Mouse (Mus musculus): ENCODE results near the gene H2-D1.

DNA sequence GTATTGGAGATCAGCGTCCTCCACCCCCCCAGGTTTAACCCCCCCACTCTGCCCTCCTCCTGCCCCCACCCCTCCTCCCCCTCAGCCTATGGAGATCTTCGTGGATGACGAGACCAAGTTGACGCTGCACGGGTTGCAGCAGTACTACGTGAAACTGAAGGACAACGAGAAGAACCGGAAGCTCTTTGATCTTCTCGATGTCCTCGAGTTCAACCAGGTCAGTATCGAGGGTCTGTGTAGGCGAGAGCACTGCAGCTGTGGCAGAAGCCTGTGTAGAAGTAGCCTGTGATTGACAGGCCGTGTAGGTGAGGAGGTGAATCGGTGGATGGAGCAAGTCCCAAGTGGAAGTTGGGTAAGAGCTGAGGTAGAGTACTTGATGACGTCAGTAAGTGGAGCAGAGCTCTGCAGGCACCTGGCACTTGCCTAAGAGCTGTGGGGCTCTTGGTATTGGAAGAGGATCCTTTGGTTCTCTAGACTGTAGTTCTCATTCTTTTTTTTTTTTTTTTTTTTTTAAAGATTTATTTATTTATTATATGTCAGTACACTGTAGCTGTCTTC is 11.3 kb upstream of the H2-D1 start:
- no peak for TF ChIP-seq CTCF (IDR thresholded peaks at IDR 0.05; ENCODE audit: extremely low read depth, insufficient read depth, low read length)
- no peak for TF ChIP-seq POLR2A (IDR thresholded peaks at IDR 0.05; ENCODE audit: extremely low read depth, insufficient read depth, low read length)
